Mouse (Mus musculus): ENCODE data around the gene Tnfrsf18.

DNA sequence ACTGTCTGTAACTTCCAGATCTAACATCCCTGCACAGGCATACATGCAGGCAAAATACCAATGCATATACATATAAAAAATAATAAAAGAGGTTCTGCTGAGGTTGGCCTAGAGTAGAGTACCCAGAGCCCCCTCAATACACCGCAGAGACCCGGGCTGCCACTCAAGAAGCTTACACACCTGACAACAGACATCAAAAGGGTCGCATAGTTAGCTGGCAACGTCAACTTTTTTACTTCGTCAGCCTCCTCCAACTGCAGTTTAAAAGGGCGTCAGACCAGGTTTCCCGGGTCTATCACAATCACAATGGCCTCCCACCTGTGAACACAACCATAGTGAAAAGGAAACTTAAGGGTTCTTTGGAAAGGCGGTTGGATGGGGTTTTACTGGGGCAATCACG is 2.4 kb upstream of the Tnfrsf18 start:
- no peak for TF ChIP-seq MAFK (IDR thresholded peaks at IDR 0.05; ENCODE audit: insufficient read depth, low read depth, low read length)
- TF ChIP-seq CHD2 (IDR thresholded peaks at IDR 0.05; ENCODE audit: low read depth, low read length) = no peak
- TF ChIP-seq ZNF384 (IDR thresholded peaks at IDR 0.05; ENCODE audit: low read depth, low read length) = no peak
